Mouse (Mus musculus) bone marrow, adult 2 months (tissue): Measurements from ENCODE around the gene Ldhd. TPM values are rescaled to one million over a fixed set of nuclear protein-coding genes. Genes with fewer than 3 reads are reported as not detected.
A peak's percentile ranks its signal among the peaks of the same experiment; 100 is the strongest.

Experiments used
- H3K27ac ChIP-seq: fragments of 200-500 bp; 2 replicates; pipeline ENCODE4 v1.5.1; 2012; ENCODE audit warnings: low read depth, mild to moderate bottlenecking, control low read depth, inconsistent platforms, low read length; ENCODE audit not compliant: control insufficient read depth, poor library complexity, insufficient read depth
- H3K4me1 ChIP-seq: fragments of 200-500 bp; 2 replicates; pipeline ENCODE4 v1.6.1; 2011; ENCODE audit warnings: low read length; ENCODE audit not compliant: control insufficient read depth, insufficient read depth
- H3K4me3 ChIP-seq: fragments of 200-500 bp; replicated peaks from 2 replicates; pipeline ENCODE3; 2011; ENCODE audit warnings: mild to moderate bottlenecking, low read depth, low read length, control low read depth; ENCODE audit not compliant: control insufficient read depth
- CTCF ChIP-seq: fragments of 200-500 bp; IDR thresholded peaks from 2 replicates; pipeline ENCODE4 v1.5.1; 2011; ENCODE audit warnings: low read length, control low read depth; ENCODE audit not compliant: control insufficient read depth, insufficient read depth
- POLR2A ChIP-seq: fragments of 200-500 bp; IDR thresholded peaks from 2 replicates; pipeline ENCODE4 v1.6.1; 2011; ENCODE audit warnings: low read depth, mild to moderate bottlenecking, control low read depth, low read length, borderline replicate concordance; ENCODE audit not compliant: control insufficient read depth
- WGBS: fragments of 180-500 bp; shearing (Covaris S2); methylation state at CpG from one replicate; pipeline ENCODE4 v1.1.7; 2018; 5-methylcytosine and 5-hydroxymethylcytosine counted together
- polyA plus RNA-seq: library from polyadenylated mRNA; stranded (reverse); fragments of >200 nt; gene quantifications from 2 replicates; pipeline ENCODE4 v1.2.4, GENCODE M21; 2011; ENCODE audit warnings: low replicate concordance; ENCODE audit not compliant: missing spikeins, insufficient read depth, insufficient read length

The Ldhd gene
- polyA plus RNA-seq, 1 experiment = 1.5 TPM

DNA sequence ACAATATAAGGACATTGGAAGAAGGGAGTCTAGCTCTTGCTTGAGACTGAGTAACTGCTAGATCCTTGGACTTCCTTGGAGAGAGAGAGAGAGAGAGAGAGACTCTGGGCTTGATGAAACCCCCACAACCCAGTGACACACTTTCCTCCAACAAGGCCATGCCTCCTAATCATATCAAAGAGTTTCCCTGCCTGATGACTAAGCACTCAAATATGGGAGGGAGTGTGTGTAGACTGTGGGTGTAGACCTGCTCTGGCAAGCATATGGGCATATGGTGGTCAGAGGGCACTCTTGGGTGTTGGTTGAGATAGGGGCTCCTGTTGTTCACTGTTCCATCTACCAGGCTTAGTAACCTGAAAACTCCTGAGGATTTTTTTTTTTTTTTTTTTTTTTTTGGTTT, 7.9 kb upstream of the Ldhd start:
- Histone ChIP-seq H3K4me3 (no peak overlapping the region), H3K4me1 (no peaks in the 10 kb centered on the region), H3K27ac (no peak overlapping the region)
- TF ChIP-seq CTCF (no peak), POLR2A (no peak)

DNA sequence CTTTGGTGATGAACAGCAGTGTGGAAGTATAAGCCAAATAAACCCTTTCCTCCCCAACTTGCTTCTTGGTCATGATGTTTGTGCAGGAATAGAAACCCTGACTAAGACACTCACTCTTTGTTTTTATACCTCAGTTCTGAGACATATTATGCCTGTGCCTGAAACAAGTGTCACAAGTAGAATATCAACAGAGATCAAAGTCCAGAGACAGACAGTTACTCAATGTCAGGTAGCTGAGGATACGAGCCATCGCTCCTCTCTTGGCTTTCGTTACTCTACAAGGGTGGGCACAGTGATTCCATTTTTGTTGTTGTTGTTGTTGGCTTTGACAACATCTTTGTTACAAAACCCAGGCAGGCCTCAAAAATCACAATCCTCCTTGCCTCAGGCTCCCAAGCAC, 2.8 kb upstream of the Ldhd start:
- TF ChIP-seq CTCF (no peak), POLR2A (no peak)
- Histone ChIP-seq H3K27ac (no peak overlapping the region), H3K4me3 (no peak overlapping the region), H3K4me1 (no peaks in the 10 kb centered on the region; the same call in 1 of the 2 replicates)
- WGBS = 91% methylated on average over 3 of the region's 3 CpGs

DNA sequence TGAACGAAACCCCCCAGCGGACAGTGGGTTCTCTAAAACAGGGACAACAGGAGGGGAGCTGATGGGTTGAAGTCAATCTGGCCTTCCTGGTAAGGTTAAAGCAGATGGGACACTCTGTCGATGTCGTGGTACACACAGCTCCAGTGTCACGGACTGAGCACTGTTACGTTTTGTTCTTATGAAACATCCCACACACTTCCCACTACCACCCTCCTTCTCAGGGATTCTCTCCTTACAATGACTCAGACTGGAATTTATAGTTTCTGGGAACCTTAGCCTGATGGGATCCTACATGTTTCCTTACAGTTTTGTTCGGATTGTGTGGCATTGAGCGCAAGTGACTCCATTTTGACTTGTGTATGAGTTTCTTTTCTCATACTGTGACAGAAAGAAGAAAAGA, 1.4 kb upstream of the Ldhd start:
- Histone ChIP-seq H3K27ac (no peak overlapping the region), H3K4me1 (no peaks in the 10 kb centered on the region; the same call in 1 of the 2 replicates), H3K4me3 (no peak overlapping the region)
- 80% methylated on average over 8 of the region's 8 CpGs for WGBS
- TF ChIP-seq POLR2A (no peak), CTCF (no peak)

DNA sequence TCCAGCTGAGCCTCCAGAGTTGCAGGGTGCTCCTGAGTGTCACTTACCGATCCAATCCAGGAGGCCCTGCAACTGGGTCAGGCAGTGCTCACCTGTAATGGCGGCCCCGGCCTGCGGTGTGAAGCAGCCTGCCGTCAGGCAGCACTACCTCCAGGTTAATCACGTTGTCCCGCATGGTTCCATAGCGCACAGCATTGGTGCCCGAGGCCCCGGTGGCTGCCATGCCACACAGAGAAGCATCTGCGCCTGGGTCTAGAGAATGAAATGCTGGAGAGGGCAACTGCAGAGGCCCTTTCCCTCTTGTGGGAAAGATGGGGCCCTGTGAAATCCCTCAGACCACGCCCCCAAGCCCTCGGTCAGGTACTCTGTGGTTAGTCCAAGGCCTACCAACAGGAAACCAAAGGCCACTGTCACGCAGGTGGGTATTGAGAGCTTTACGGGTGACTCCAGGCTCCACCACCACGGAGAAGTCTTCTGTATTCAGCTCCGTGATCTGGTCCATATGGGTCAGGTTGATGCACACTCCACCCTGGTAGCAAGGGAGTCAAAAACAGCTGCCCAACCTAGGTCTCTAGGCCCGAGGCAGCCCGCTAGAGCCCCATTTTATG, 1.2 kb downstream of the Ldhd start:
- no peaks in the 10 kb centered on the region; the same call in 1 of the 2 replicates for H3K4me1 ChIP-seq
- no peak overlapping the region for H3K4me3 ChIP-seq
- H3K27ac ChIP-seq = no peak overlapping the region
- WGBS = 43% methylated on average over 19 of the region's 19 CpGs
- TF ChIP-seq POLR2A = no peak
- no peak for TF ChIP-seq CTCF

DNA sequence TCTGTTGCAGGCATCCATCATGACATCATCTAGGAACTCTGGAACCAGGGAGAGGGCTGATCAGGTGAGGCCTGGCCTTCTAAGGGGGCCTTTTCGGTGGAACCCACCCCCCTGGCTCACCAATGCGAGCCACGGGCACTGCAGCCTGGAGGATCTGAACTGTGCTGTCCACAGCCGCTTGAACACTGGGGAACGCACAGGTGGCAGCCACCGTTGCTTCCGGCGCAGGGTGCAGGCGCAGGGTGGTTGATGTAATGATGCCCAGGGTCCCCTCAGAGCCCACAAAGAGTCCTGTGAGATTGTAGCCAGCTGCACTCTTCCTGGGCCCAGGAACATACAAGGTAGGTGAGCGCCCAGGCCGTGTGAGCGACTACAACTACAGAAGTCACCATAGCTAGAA, 1.8 kb downstream of the Ldhd start:
- Histone ChIP-seq H3K4me3 (no peak overlapping the region), H3K4me1 (no peaks in the 10 kb centered on the region; the same call in 1 of the 2 replicates), H3K27ac (no peak overlapping the region)
- TF ChIP-seq POLR2A = no peak
- TF ChIP-seq CTCF = no peak
- 78% methylated on average over 12 of the region's 12 CpGs for WGBS

DNA sequence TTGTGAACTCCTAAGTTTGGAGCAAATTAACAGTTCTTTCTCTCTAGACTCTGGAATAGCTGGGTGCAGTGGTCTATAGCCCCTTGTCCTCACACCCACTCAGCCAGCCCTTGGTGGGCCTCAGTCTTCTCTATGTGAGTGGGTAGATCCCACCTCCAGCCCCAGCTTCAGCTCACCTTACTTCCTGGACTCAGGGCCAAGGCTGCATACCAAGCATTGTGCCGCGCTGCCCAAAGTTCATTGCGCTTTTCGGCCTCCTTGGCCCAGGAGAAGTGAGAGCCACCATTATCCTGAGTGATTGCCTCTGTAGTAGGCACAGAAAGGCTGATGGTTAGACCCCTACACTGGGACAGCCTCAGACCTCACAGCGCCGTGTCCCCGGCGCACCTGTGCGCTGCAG, 2.3 kb downstream of the Ldhd start:
- no peak for TF ChIP-seq CTCF
- no peak for TF ChIP-seq POLR2A
- no peak overlapping the region for H3K4me3 ChIP-seq
- H3K27ac ChIP-seq = no peak overlapping the region
- 95% methylated on average over 9 of the region's 9 CpGs for WGBS
- no peaks in the 10 kb centered on the region; the same call in 1 of the 2 replicates for H3K4me1 ChIP-seq

DNA sequence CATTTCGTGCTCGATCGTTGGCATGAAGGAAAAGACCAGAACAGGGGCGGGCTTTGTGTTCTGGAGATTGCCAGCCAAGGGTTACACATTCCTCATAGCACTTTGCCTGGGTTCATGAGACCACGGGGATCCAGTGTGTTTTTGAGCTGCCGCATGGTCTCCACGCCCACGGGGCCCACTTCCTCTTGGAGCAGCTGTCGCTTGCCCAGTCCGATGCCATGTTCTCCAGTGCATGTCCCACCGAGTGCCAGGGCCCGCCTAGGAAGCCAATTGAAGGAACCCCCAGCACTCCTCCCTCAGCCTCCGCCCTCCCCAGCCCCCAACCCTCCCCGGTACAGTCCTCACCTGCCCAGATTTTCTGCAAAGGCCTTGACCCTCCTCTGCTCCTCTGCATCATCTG, 3.2 kb downstream of the Ldhd start:
- TF ChIP-seq CTCF = no peak
- no peak for TF ChIP-seq POLR2A

DNA sequence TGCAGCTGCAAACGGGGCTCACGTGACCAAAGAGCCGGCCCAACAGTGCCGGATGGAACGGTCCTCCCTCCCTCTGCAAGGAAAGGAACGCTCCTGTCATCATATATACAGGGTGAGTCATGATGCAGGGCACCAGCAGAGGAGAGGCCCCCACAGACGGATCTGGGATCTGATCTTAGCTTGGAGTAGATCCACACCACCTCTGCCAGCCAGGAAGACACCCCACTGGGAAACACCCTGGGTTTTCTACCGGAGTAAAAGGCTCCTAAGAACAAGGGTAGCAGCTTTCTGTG, 3.7 kb downstream of the Ldhd start:
- no peaks in the 10 kb centered on the region; the same call in 1 of the 2 replicates for H3K4me1 ChIP-seq
- H3K4me3 ChIP-seq = no peak overlapping the region
- 61% methylated on average over 8 of the region's 8 CpGs for WGBS
- TF ChIP-seq CTCF = no peak
- no peak for TF ChIP-seq POLR2A
- H3K27ac ChIP-seq = no peak overlapping the region

More for the DNA sequence above, 3.2 kb downstream of the Ldhd start:
- Histone ChIP-seq H3K4me1 (no peaks in the 10 kb centered on the region; the same call in 1 of the 2 replicates), H3K4me3 (no peak overlapping the region), H3K27ac (no peak overlapping the region)
- 64% methylated on average over 14 of the region's 14 CpGs for WGBS

DNA sequence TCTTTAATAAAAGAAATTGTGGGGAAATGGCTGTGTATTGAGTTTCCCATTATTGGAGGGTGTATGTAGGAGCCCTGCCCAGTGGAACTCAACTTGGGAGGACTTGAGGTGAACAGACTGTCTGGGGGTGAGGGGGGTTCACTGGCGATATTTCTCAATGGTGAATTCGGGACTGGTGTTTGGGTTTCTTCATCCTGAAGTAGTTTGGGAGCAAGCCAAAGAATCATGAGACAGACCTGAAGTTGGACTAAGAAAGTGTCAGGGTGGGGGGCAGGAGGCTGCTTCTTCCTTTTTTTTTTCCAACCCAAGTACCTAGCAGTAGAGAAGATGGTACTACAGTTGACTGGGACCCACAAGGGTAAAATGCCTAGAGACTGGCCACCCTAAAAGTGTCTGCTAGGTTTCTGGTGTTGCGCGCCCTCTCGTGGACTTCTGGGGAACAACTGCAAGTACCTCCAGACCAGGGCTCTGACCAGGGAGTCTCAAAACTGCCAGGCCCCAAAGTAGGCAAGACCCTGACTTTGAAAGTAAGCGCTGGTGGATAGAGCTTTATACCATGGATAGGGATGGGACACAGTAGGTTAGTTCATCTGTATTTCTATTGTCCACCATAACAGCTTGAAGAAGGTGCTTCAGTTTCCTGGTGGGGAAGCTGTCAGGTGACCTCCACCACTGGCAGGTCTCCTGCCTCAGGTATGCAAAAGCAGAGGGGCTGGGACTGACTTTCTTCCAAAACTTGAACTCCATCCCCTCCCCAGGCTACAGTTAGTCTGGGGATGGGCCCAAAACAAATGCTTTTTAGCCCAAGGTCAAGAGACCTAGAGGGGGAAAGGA, 4.3 kb downstream of the Ldhd start:
- H3K27ac ChIP-seq = no peak overlapping the region
- WGBS = 16% methylated on average over 6 of the region's 6 CpGs
- H3K4me1 ChIP-seq = no peaks in the 10 kb centered on the region; the same call in 1 of the 2 replicates
- H3K4me3 ChIP-seq = no peak overlapping the region
- no peak for TF ChIP-seq POLR2A
- peak; percentile 87 for TF ChIP-seq CTCF
